Mouse (Mus musculus): Measurements from ENCODE around the gene Krtap12-1. TPM values are rescaled to one million over a fixed set of nuclear protein-coding genes. Genes with fewer than 3 reads are reported as not detected.
"Not testable (repeated sequence)": the region's sequence is repeated elsewhere in the genome, so short reads cannot be mapped to it uniquely, and the experiment has no call there.

Gene Krtap12-1
- polyA plus RNA-seq, 1 experiment from 2014 or later: not detected

DNA sequence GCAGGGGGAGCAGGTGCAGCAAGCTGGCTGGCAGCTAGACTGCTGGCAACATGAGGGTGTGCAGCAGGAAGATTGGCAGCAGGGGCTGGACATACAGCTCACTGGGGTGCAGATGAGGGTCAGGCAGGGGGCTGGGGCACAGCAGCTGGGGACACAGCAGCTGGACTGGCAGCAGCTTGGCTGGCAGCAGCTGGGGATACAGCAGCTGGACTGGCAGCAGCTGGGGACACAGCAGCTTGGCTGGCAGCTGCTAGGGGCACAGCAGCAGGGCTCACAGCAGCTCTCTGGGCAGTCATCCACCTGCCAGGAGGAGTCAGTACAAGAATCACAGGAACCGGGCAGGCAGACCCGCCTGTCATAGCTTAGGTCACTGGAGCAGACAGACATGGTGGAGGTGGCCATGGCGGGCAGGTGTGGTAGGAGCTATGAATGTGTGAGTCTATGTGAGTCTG is 30.0 kb upstream of the Krtap12-1 start, which contains the start of gene Gm19402:
TSS of gene Gm19402 (minus strand) at position 402 of the 452 bp plus-strand sequence.
- not testable (repeated sequence) for H3K4me3 ChIP-seq (ENCODE audit: low read length); H3K9ac ChIP-seq (ENCODE audit: low read depth, low read length); H3K9me3 ChIP-seq (ENCODE audit: control insufficient read depth, low read length); H3K27ac ChIP-seq (ENCODE audit: low read depth, low read length); H3K4me2 ChIP-seq (replicated peaks; ENCODE audit: low read depth, low read length); ATAC-seq (ENCODE audit: low FRiP score, low TSS enrichment); H3K4me1 ChIP-seq (ENCODE audit: control insufficient read depth, insufficient read depth, low read length); H3K36me3 ChIP-seq (ENCODE audit: control insufficient read depth, insufficient read depth, low read length)
- H3K27me3 ChIP-seq (ENCODE audit: control insufficient read depth, insufficient read depth, low read length): peaks cover 21% of the 10 kb centered on the region
- WGBS: 81% methylated on average over 3 of the region's 3 CpGs

DNA sequence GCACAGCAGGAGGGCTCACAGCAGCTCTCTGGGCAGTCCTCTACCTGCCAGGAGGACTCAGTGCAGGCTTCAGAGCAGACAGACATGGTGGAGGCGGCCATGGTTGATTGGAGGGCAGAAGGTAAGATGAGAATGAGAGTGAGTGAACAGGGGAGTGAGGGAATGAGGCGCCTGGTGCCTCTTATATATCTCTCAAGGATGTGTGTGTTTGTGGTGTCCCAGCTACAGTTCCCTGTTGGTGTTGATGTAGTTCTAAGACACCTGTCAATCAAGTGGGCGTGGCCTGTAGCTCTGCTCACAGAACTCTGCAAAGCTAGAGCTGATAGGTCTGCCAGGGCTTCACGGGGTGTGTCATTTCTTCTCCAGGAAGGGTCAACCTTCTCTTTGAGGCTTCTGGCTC is 23.3 kb upstream of the Krtap12-1 start, which contains the start of gene Gm9508:
TSS of gene Gm9508 (minus strand) at position 101 of the 400 bp plus-strand sequence.
- Histone ChIP-seq H3K4me3 (ENCODE audit: low read length) (no peak within 1 kb of the TSS), H3K9ac (ENCODE audit: low read depth, low read length) (no peak within 1 kb of the TSS), H3K9me3 (ENCODE audit: control insufficient read depth, low read length) (no peaks in the 10 kb centered on the region), H3K4me1 (ENCODE audit: control insufficient read depth, insufficient read depth, low read length) (no peaks in the 10 kb centered on the region), H3K27ac (ENCODE audit: low read depth, low read length) (no peak within 1 kb of the TSS), H3K36me3 (ENCODE audit: control insufficient read depth, insufficient read depth, low read length) (no peaks in the 10 kb centered on the region), H3K4me2 (replicated peaks; ENCODE audit: low read depth, low read length) (no peak within 1 kb of the TSS), H3K27me3 (ENCODE audit: control insufficient read depth, insufficient read depth, low read length) (no peaks in the 10 kb centered on the region)
- no peak for ATAC-seq (ENCODE audit: low FRiP score, low TSS enrichment)
- WGBS: 30% methylated on average over 4 of the region's 4 CpGs

GRCm38 (mm10) chr10:77706326-77706725 is 14.1 kb upstream of the Krtap12-1 start, which contains the start of gene Gm10272:
Gene Gm10272 (plus strand): TSS chr10:77706626.
- H3K9me3 ChIP-seq (ENCODE audit: control insufficient read depth, low read length): peaks cover 6% of the 10 kb centered on the region; the same call in 1 of the 2 replicates
- no peaks in the 10 kb centered on the region for H3K27me3 ChIP-seq (ENCODE audit: control insufficient read depth, insufficient read depth, low read length)
- H3K27ac ChIP-seq (ENCODE audit: low read depth, low read length): no peak within 1 kb of the TSS
- no peaks in the 10 kb centered on the region for H3K36me3 ChIP-seq (ENCODE audit: control insufficient read depth, insufficient read depth, low read length)
- no peak within 1 kb of the TSS for H3K4me3 ChIP-seq (ENCODE audit: low read length)
- no peak within 1 kb of the TSS for H3K9ac ChIP-seq (ENCODE audit: low read depth, low read length)
- 86% methylated on average over 1 of the region's 1 CpGs for WGBS
- H3K4me2 ChIP-seq (replicated peaks; ENCODE audit: low read depth, low read length): no peak within 1 kb of the TSS
- no peak for ATAC-seq (ENCODE audit: low FRiP score, low TSS enrichment)
- no peaks in the 10 kb centered on the region for H3K4me1 ChIP-seq (ENCODE audit: control insufficient read depth, insufficient read depth, low read length)

DNA sequence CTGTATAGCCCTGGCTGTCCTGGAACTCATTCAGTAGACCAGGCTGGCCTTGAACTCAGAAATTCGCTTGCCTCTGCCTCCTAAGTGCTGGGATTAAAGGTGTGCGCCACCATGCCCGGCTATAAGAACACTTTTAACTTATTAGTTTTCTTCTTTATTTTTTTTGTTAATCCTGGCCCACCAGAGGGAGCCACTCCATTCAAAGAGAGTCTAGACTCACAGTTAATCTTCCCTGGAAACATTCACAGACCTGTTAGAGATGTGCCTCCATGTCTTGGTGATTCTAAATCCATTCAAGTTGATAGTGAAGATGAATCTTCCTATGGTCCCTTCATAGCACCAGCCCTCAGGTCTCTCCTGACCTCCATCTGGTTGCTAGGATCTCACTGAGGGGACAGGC is 10.6 kb upstream of the Krtap12-1 start:
- peaks cover 4% of the 10 kb centered on the region; the same call in 1 of the 2 replicates for H3K9me3 ChIP-seq (ENCODE audit: control insufficient read depth, low read length)
- no peak overlapping the region for H3K4me3 ChIP-seq (ENCODE audit: low read length)
- no peak overlapping the region for H3K4me2 ChIP-seq (replicated peaks; ENCODE audit: low read depth, low read length)
- H3K27me3 ChIP-seq (ENCODE audit: control insufficient read depth, insufficient read depth, low read length): no peaks in the 10 kb centered on the region
- H3K36me3 ChIP-seq (ENCODE audit: control insufficient read depth, insufficient read depth, low read length): no peaks in the 10 kb centered on the region
- WGBS: 76% methylated on average over 3 of the region's 3 CpGs
- no peak overlapping the region for H3K27ac ChIP-seq (ENCODE audit: low read depth, low read length)
- no peaks in the 10 kb centered on the region for H3K4me1 ChIP-seq (ENCODE audit: control insufficient read depth, insufficient read depth, low read length)
- no peak overlapping the region for H3K9ac ChIP-seq (ENCODE audit: low read depth, low read length)
- no peak for ATAC-seq (ENCODE audit: low FRiP score, low TSS enrichment)

DNA sequence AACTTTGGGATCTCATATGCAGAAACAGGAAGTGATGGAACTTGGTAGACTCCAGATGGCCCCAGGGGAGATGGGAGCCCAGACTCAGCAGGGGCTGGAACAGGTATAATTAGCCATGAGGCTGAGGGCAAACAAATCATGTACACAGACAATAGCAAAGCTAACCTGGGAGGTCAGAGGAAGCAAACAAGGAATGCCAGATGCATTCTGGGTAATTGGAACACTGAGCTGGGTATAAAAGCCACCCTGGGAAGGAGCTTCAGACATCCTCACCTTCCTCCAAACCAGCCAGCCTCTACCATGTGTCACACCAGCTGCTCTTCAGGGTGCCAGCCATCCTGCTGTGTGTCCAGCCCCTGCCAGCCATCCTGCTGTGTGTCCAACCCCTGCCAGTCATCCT is 9.2 kb upstream of the Krtap12-1 start, which contains the start of gene Gm10024:
TSS of gene Gm10024 (plus strand) at position 301 of the 400 bp plus-strand sequence.
- H3K27me3 ChIP-seq (ENCODE audit: control insufficient read depth, insufficient read depth, low read length); ATAC-seq (ENCODE audit: low FRiP score, low TSS enrichment); H3K4me1 ChIP-seq (ENCODE audit: control insufficient read depth, insufficient read depth, low read length); H3K4me2 ChIP-seq (replicated peaks; ENCODE audit: low read depth, low read length); H3K36me3 ChIP-seq (ENCODE audit: control insufficient read depth, insufficient read depth, low read length); H3K4me3 ChIP-seq (ENCODE audit: low read length); H3K9me3 ChIP-seq (ENCODE audit: control insufficient read depth, low read length); H3K27ac ChIP-seq (ENCODE audit: low read depth, low read length); H3K9ac ChIP-seq (ENCODE audit: low read depth, low read length): not testable (repeated sequence)

GRCm38 (mm10) chr10:77713734-77714133 is 6.7 kb upstream of the Krtap12-1 start:
- ATAC-seq (ENCODE audit: low FRiP score, low TSS enrichment): no peak
- H3K27ac ChIP-seq (ENCODE audit: low read depth, low read length): no peak overlapping the region
- peaks cover 4% of the 10 kb centered on the region; the same call in 1 of the 2 replicates for H3K9me3 ChIP-seq (ENCODE audit: control insufficient read depth, low read length)
- H3K4me3 ChIP-seq (ENCODE audit: low read length): no peak overlapping the region
- H3K4me2 ChIP-seq (replicated peaks; ENCODE audit: low read depth, low read length): no peak overlapping the region
- no peaks in the 10 kb centered on the region for H3K36me3 ChIP-seq (ENCODE audit: control insufficient read depth, insufficient read depth, low read length)
- H3K27me3 ChIP-seq (ENCODE audit: control insufficient read depth, insufficient read depth, low read length): no peaks in the 10 kb centered on the region
- no peak overlapping the region for H3K9ac ChIP-seq (ENCODE audit: low read depth, low read length)
- H3K4me1 ChIP-seq (ENCODE audit: control insufficient read depth, insufficient read depth, low read length): no peaks in the 10 kb centered on the region
- 62% methylated on average over 4 of the region's 4 CpGs for WGBS

GRCm38 (mm10) chr10:77715507-77715906 is 4.9 kb upstream of the Krtap12-1 start, which contains the start of gene Gm10142:
Gene Gm10142 (plus strand): TSS chr10:77715807.
- ATAC-seq (ENCODE audit: low FRiP score, low TSS enrichment): no peak
- no peak within 1 kb of the TSS for H3K27ac ChIP-seq (ENCODE audit: low read depth, low read length)
- no peak within 1 kb of the TSS for H3K4me3 ChIP-seq (ENCODE audit: low read length)
- no peak within 1 kb of the TSS for H3K4me2 ChIP-seq (replicated peaks; ENCODE audit: low read depth, low read length)
- no peaks in the 10 kb centered on the region for H3K4me1 ChIP-seq (ENCODE audit: control insufficient read depth, insufficient read depth, low read length)
- peaks cover 4% of the 10 kb centered on the region; the same call in 1 of the 2 replicates for H3K9me3 ChIP-seq (ENCODE audit: control insufficient read depth, low read length)
- no peaks in the 10 kb centered on the region for H3K36me3 ChIP-seq (ENCODE audit: control insufficient read depth, insufficient read depth, low read length)
- 71% methylated on average over 1 of the region's 1 CpGs for WGBS
- no peaks in the 10 kb centered on the region for H3K27me3 ChIP-seq (ENCODE audit: control insufficient read depth, insufficient read depth, low read length)
- no peak within 1 kb of the TSS for H3K9ac ChIP-seq (ENCODE audit: low read depth, low read length)

GRCm38 (mm10) chr10:77724855-77725254 is 4.5 kb downstream of the Krtap12-1 start:
- 72% methylated on average over 8 of the region's 8 CpGs for WGBS
- Histone ChIP-seq H3K4me1 (ENCODE audit: control insufficient read depth, insufficient read depth, low read length) (no peaks in the 10 kb centered on the region), H3K36me3 (ENCODE audit: control insufficient read depth, insufficient read depth, low read length) (no peaks in the 10 kb centered on the region), H3K4me2 (replicated peaks; ENCODE audit: low read depth, low read length) (no peak overlapping the region), H3K4me3 (ENCODE audit: low read length) (no peak overlapping the region), H3K27me3 (ENCODE audit: control insufficient read depth, insufficient read depth, low read length) (no peaks in the 10 kb centered on the region), H3K9ac (ENCODE audit: low read depth, low read length) (no peak overlapping the region), H3K9me3 (ENCODE audit: control insufficient read depth, low read length) (no peaks in the 10 kb centered on the region), H3K27ac (ENCODE audit: low read depth, low read length) (no peak overlapping the region)
- ATAC-seq (ENCODE audit: low FRiP score, low TSS enrichment): no peak

DNA sequence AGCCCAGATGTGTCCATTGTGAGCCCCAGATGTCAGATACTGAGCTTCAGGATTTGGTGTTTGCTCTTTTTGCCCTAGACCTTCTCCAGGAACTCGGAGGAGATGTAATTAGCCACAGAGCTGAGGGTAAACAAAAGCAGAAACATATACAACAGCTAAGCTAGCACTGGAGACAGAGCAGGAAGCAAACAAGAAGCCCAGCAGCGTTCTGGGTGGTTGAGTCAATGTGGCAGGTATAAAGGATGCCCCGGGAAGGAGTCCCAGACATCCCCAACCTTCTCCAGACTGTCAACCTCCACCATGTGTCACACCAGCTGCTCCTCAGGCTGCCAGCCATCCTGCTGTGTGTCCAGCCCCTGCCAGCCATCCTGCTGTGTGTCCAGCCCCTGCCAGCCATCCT is 5.8 kb downstream of the Krtap12-1 start, which contains the start of gene Gm10100:
TSS of gene Gm10100 (plus strand) at position 301 of the 400 bp plus-strand sequence.
- Histone ChIP-seq H3K4me2 (replicated peaks; ENCODE audit: low read depth, low read length) (no peak within 1 kb of the TSS), H3K9ac (ENCODE audit: low read depth, low read length) (no peak within 1 kb of the TSS), H3K4me3 (ENCODE audit: low read length) (no peak within 1 kb of the TSS), H3K36me3 (ENCODE audit: control insufficient read depth, insufficient read depth, low read length) (no peaks in the 10 kb centered on the region), H3K9me3 (ENCODE audit: control insufficient read depth, low read length) (no peaks in the 10 kb centered on the region), H3K4me1 (ENCODE audit: control insufficient read depth, insufficient read depth, low read length) (no peaks in the 10 kb centered on the region), H3K27me3 (ENCODE audit: control insufficient read depth, insufficient read depth, low read length) (no peaks in the 10 kb centered on the region), H3K27ac (ENCODE audit: low read depth, low read length) (no peak within 1 kb of the TSS)
- ATAC-seq (ENCODE audit: low FRiP score, low TSS enrichment): no peak
- 45% methylated on average over 3 of the region's 3 CpGs for WGBS

All from kidney, embryonic 14.5 days (tissue).